Mouse (Mus musculus) G1E (cell line): ENCODE measurements at regions not wholly inside any gene's neighbourhood (a gene's known extent, or its start where the extent isn't known, plus 50 kb on each side); places are given as distances from the start of the nearest gene placed in this dataset.

Source experiments
- CTCF ChIP-seq: IDR thresholded peaks from 2 replicates; pipeline ENCODE4 v1.5.1; 2012; ENCODE audit warnings: low read depth, low read length, inconsistent platforms, mixed read lengths
- GATA1 ChIP-seq: IDR thresholded peaks from 2 replicates; pipeline ENCODE4 v1.6.1; 2012; ENCODE audit warnings: borderline replicate concordance, low read length, inconsistent platforms, mixed read lengths
- GATA2 ChIP-seq: IDR thresholded peaks from 2 replicates; pipeline ENCODE4 v1.6.1; 2012; ENCODE audit warnings: low read depth, low read length, inconsistent platforms, borderline replicate concordance
- POLR2AphosphoS5 ChIP-seq: IDR thresholded peaks from 2 replicates; pipeline ENCODE4 v1.6.1; 2012; ENCODE audit warnings: low read depth, low read length, inconsistent platforms; ENCODE audit not compliant: insufficient replicate concordance
- TAL1 ChIP-seq: conservative IDR thresholded peaks from 2 replicates; pipeline ENCODE4 v1.6.1; 2012; ENCODE audit warnings: low read depth, low read length, inconsistent platforms, mixed read lengths

DNA sequence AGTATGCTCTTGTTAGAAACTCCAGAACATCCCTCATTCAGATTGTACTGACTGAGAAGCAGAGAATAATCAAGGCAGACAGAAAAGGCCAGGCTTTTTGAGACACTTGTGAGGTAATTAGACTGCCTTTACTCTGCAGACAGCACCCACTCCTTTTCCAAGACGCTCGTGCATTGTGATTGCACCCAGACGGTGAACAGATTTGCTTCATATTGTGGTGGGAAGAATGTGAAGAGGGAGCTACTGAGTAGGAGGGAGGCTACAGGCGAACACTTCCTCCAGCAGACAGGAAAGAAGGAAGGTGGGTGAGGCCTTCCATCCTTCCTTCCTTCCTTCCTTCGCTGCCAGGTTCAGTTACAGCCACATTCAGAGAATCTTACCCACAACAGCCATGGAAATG lies 89.9 kb upstream of the Reg3b start:
- TF ChIP-seq CTCF: no peak
- TF ChIP-seq GATA1: no peak
- no peak for TF ChIP-seq TAL1
- TF ChIP-seq GATA2: no peak
- no peak for TF ChIP-seq POLR2AphosphoS5
